Mouse (Mus musculus) lung, postnatal 10 days (tissue): Measurements from ENCODE around the gene Cdx2.

Experiments used
- DNase-seq: peaks from one replicate; pipeline ENCODE4 v3.0.0; 2021

Cdx2 gene

DNA sequence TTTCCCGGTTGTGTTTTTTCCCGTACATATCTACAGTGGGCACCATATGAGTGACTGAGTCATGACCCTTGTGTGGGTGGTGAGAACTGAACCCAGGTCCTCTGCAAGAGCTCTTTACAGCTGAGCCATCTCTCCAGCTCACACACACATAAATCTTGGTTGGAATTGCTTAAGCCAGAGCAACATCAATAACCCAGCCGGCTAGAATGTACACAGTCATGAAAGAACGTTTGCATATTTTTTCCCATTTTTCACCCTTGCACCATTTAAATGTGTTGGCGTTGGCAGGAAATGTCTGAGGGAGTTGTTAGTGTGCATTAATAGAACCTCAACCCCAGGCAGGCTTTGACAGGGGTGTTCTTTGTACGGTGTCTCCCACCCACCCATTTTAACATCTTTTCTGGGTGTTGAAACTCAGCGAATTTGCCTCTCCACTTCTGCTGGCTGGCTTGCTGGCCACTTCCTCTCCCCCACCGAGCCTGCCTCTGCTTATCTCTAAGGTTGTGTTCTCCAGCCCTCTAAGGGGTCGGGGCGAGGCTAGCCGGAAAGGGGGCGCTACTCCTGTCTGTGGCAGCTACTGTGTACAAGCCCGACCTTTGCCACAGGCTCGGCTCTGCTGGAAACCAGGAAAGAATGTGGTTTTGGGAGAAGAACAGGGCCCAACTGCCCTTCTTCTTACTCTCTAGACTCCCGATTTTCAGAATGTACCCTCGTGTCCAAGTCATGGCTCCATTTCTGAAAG is 15.1 kb downstream of the Cdx2 start:
- no peak for DNase-seq

DNA sequence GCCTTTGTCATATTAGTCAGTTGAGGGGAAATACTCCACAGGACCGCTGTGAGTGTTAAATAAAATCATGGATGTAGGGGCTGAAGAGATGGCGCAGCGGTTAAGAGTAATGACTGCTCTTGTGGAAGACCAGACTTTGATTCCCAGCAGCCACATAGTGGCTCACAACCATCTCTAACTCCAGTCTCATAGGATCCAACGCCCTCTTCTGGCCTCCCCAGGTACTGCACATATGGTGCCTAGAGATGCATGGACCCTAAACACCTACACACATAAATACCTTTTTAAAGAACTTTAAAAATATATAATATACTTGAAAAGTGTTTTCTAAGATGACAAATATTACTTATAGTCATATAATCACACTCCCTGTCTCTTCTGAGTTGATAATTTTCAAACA is 22.7 kb downstream of the Cdx2 start:
- DNase-seq = no peak

DNA sequence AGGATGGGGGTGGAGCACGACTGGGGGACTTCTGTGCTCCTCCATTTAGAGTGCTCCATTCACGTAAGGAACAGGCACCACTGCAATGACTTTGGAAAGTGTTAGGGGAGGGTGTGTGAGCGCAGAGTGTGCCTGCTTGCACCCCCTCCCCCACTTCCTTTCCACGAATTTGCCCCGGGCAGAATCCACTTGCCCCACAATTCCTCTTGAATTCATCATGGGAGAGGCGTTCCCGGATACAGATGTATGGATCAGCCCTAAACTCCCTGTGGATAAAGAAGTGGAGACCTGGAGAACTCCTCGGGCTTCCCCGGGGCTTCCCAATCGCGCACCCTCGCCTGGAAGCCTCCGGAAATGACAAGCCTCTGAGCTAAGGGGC is 29.5 kb downstream of the Cdx2 start:
- DNase-seq = no peak

DNA sequence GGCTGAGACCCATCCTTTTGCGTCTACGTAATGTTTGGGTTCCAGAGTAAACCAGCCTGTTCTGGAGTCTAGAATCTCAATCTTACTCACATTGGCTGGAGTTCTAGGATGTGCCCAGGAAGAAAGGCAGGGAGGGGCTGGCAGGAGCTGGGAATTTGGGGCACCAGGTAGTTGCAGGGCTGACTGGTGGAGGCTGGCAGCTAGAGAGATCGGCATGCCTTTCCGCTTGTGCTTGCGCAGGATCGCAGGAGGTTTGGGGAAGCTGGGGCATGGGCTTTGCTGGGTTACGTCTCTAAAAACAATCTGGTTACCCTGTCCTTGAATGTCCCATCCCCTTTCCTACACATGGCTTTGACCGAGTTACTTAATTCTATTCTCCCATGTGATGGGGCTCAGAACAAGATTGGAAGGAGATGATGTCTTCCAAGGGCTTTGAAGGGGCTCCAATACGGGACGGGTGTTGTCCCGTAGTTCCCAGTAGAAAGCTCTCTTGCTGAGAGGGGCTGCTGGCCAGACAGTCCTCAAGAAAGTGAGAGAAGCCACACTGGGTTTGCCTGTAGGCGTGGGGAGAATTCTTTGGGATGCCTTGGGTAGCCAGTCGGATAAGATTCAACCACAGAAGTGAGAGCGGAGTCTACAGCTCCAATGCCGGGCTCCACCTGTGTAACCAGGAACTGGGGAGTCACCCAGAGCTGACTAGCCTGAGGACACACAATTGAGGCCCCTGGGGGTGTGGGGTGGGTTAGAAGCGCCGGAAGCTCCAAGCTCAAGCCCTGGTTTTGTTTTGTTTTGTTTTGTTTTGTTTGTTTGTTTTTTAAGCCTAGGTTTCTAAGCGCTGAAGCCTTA is 30.1 kb downstream of the Cdx2 start:
- no peak for DNase-seq

DNA sequence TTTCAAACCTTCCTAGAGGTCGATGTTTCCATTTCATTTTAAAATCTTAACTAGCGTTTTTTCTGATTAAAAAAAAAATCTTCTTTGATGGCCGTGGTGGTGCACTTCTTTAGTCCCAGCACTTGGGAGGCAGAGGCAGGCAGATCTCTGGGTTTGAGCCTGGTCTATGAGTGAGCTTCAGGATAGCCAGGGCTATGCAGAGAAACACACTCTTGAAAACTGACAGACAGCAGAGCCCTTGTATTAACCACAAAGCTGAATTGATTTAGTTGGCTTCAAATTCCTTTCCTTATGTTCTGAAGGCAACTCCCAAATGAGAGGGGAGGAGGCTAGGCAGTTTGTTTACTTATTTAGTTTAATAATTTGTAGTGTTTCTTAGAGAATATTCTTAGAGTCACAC is 31.3 kb downstream of the Cdx2 start:
- DNase-seq = no peak

DNA sequence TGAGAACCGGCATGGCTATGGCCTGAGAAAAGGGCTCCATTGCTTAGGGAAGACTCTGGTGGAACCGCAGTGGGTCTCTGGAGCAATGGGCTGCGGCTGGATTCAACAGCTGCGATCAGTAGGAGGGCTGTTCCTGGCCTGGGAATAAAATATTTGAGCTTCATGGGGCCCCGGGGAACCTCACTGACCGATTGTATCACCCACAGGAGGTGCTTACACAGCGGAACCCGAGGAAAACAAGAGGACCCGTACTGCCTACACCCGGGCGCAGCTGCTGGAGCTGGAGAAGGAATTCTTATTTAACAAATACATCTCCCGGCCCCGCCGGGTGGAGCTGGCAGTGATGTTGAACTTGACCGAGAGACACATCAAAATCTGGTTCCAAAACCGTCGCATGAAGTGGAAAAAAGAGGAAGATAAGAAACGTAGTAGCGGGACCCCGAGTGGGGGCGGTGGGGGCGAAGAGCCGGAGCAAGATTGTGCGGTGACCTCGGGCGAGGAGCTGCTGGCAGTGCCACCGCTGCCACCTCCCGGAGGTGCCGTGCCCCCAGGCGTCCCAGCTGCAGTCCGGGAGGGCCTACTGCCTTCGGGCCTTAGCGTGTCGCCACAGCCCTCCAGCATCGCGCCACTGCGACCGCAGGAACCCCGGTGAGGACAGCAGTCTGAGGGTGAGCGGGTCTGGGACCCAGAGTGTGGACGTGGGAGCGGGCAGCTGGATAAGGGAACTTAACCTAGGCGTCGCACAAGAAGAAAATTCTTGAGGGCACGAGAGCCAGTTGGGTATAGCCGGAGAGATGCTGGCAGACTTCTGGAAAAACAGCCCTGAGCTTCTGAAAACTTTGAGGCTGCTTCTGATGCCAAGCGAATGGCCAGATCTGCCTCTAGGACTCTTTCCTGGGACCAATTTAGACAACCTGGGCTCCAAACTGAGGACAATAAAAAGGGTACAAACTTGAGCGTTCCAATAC is 32.6 kb downstream of the Cdx2 start:
- no peak for DNase-seq

DNA sequence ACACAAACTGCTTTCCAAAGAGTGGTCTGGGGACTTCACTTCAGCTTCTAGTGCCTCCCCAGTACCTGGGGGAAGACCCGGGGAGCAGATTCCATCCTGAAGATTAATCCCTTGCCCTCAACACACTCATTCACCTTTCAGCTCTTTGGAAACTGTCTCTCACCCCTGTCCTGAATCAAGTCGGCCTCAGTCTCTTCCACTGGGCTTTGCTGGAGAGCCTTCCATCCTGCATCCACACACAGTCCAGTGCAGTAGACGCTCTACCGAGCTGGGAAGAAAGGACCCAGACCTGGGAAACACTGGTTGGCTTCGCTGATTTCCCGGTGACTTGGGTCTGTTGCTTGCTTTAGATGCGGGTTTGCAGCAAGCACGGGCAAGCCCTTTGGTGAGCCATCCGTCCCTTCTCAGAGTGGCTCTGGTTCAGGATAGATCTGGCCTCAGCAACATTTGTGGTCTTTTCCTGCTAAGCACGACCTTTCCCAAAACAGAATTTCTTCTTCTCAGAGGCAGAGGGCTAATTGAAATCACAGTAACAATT is 34.2 kb downstream of the Cdx2 start:
- DNase-seq = no peak

DNA sequence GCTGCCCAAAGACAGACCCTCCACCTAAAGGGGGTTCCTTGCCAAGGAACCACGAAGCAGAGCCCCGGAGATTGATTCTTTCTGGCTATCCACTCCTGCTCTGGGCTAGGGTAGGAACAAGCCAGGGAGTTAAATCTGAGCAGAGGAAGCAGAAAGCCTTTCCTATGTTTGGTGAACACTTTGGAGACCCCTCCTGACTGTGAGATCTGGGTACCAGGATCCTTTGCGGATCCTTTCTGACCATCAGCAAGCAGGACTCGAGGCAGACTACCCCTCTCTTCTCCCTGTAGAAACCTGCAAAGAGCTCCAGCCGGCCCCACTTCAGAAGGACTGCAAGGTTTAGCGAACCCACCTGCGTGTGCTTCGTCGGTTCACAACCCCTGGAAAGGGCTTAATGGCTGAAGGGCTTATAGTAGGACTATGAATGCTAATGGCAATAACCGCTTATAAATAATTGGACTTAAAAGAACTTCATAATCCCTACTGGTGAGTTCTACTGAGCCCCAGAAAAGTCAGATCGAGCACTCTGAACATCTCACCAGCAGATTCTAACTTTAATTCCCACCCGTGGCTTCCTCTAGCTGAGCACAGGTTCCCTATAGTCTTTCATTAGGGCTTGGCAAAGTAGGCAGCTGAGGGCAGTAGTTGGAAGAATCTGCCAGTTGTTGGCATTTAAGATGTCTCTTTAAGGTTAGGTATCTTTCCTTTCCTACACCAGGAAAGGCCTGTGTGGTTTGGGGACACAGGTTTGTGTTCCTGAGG is 34.8 kb downstream of the Cdx2 start:
- DNase-seq = no peak

DNA sequence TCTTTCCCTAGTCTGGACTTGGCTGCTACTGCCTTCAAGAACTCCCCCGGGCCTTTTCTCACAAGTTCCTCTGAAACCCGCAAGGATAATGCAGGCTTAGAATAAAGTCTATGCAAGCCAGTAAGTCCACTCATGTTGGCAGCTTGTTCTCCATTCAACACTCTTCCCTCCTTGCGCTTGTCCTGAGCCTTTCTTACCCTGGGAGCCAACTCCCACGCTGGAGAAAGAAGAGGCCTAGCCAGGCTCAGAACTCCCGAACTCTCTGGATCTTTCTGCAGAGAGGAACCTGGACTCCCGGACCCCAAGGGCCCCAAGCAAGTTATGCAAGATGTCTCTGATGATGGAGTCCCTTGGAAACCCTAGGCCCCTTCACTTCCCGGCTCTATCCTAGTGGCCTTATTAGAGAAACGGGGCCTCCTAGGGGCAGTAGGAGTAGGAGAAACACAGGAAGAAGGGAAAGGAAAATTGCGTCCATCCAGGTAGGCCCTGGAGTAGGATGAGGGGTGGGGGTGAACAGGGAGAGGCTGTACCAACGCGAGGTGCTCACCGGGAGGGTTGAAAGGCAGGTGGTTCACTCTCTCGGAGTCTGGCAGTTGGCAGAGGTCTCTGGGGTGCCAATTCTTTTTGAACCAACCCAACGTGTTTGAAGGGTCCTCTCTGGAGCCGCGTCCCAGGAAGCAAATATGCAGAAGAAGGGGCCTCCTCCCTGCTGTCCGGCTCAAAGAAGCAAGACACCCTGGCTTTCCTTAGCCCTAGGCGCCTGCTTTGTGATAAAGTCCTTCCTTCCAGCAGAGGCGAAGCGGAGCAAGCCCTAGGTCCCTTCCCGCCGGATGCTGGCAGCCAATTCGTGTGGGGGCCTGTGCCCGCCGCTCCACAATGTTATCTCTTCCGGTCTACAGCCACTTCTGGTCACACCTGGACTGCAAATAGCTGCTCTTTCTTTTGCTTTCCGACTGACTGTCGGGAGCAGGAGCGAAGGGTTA is 36.1 kb downstream of the Cdx2 start:
- DNase-seq = no peak

DNA sequence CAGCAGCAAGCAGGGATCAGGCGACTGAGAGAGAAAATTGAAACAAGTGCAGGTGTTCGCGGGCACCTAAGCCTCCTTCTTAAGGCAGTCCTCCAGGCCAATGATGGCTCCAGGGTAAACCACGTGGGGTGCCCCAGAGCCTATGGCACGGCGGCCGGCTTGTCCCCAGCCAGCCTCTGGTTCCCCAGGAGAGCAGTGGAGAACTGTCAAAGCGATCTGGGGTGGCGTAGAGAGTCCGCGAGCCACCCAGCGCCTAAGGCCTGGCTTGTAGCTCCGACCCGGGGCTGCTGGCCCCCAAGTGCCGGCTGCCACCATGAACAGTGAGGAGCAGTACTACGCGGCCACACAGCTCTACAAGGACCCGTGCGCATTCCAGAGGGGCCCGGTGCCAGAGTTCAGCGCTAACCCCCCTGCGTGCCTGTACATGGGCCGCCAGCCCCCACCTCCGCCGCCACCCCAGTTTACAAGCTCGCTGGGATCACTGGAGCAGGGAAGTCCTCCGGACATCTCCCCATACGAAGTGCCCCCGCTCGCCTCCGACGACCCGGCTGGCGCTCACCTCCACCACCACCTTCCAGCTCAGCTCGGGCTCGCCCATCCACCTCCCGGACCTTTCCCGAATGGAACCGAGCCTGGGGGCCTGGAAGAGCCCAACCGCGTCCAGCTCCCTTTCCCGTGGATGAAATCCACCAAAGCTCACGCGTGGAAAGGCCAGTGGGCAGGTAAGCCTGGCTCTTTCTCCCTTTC is 37.0 kb downstream of the Cdx2 start, which contains the start of gene Pdx1:
Gene Pdx1 (plus strand): TSS at position 34 of the 747 bp plus-strand sequence.
- DNase-seq = no peak

DNA sequence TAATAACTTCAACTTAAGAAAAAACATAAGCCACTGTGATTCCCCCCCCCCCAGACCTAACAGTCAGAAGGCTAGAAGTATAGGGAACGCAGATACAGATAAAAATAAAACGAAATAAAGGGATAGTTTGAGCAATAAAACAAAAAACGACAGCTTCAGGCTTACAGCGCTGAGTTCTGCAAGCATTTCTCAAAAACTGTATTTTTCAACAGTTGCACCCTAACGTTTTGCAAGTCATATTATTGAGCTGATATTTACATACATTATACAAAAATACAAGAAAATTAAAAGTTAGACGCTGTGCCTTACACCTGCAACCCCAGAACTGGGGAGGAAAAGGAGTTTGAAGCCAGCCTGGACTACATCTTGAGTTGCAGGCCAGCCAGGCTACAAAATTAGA is 37.7 kb downstream of the Cdx2 start:
- no peak for DNase-seq

DNA sequence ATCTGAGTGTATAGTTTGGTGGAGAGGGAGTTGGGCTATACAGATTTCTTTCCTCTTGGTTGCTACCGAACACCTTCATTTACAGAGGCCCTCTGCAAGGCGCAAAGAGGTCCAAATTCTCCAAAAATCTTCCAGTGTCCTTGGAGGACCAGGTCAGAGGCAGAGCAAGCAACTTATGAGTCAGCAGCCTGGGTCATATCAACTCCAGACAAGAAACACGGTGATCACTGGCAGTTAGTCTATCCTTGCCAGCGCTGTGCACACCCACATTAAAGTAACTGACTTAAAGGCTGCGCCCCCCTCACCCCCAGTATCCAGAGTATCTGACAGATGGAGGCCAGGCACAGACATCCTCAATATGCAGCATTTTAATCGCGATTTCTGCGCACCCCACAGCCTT is 38.3 kb downstream of the Cdx2 start:
- no peak for DNase-seq

DNA sequence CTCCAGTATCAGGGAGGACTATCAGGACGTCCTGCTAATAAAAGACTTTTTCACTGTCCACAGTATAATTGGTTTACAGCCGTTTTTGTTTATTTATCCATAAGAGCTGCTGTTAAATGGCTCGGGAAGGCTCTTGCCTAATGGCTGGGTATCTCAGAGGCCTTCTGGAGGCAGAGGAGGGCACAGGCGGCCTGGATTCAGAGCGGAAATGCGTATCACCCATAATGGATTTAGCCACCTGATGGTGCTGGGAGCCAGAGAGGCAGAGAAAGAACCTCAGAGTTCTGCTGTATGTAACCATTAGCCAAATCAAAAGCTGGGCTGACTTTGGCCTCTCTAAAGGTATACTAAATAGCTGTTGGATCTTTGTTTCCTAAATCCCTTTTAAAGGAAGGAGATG is 39.6 kb downstream of the Cdx2 start:
- no peak for DNase-seq

DNA sequence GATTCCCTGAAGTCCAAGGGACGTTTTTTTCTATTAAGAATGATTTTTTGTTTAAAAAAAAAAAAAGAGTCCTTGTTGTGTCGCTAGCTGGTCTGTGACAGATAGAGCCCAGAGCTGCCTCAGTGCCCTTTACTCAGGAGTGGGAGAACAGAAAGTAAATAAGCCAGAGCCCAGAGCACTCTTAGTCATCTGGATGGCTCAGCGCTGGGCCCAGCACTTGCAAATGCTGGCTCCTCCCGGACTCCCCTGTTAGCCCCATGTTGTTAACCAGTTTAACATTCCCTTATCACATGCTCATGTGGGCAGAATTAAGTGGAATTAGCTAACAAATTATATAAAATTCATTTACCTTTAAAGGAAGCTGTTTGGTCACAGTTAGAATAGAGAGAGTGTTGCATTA is 43.1 kb downstream of the Cdx2 start:
- no peak for DNase-seq

DNA sequence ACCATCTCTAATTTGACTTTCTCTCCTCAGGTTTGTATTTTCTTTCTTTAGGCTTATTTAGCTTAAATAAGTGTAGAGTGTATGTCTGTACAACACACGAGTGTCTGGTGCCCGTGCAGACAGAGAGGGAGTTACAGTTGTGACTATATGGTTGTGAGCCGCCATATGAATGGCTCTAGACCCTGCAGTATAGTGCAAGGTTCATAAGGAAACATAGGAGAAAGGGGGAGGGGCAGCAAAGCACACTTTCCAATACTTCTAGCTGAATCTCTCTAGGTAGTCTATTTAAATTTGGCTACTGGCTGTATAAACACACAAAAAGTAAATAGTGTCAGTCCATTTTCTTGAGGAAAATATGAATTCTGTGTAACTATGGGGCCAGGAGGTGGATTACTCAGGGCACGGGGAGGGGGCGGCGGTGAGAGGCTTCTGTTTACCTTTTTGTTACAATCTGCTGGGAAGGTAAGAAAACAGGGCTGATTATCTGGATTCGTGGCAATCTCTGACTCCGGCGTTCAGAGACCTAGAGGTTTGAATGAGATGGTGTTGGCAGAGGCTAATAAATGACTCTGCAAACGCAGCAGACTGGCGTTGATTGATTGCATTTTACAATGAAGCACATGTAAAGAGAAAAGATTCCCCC is 45.0 kb downstream of the Cdx2 start:
- no peak for DNase-seq

DNA sequence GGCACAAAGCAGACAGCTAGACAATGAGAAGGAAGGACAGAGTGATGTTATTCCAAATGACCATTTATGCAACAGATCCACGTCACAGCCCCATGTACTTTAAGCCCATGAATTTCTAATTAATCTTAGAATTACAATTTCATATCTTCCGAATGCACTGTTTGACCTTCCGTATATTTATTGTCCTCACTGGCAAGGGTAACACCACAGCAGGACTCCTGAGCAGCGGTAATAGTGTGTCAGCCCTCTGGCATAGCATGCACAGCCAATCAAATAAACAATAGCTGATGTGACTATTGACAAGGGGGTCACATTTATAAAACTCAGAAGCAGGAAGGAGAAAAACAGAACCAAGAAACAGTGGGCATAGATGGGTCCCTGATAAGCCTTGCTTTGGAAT is 46.3 kb downstream of the Cdx2 start:
- DNase-seq = no peak

DNA sequence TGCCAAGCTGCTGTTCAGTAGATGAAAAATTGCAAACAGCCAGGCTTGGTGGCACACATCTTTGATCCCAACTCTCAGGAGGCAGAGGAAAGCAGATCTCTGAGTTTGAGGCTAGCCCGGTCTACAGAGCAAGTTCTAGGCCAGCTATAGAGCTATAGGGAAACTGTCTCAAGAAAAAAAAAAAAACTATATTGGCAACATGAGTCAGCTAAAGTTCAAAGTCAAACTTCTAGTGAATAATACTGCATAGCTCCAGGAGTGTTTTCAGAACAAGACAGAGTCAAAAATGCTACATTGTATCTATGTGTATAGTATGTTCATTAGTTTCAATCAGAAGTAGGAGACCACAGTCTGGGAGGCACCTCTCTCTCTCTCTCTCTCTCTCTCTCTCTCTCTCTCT is 46.9 kb downstream of the Cdx2 start:
- no peak for DNase-seq
